Mouse (Mus musculus) splenic B cell, adult 2 months (primary cell): ENCODE results near the gene Tmem114.

Experiments
- DNase-seq: peaks from one replicate; pipeline ENCODE4 v3.0.0-alpha.2; 2011; ENCODE audit warnings: low read depth, low spot score
- H3K27me3 ChIP-seq: 2 replicates; pipeline ENCODE4 v1.6.1; 2012; ENCODE audit warnings: mild to moderate bottlenecking, low read length, moderate library complexity, mixed read lengths; ENCODE audit not compliant: control insufficient read depth, poor library complexity, insufficient read depth, severe bottlenecking
- H3K36me3 ChIP-seq: 2 replicates; pipeline ENCODE4 v1.6.1; 2012; ENCODE audit warnings: mild to moderate bottlenecking, low read length, moderate library complexity, mixed read lengths; ENCODE audit not compliant: control insufficient read depth, poor library complexity, insufficient read depth, severe bottlenecking

Gene Tmem114

DNA sequence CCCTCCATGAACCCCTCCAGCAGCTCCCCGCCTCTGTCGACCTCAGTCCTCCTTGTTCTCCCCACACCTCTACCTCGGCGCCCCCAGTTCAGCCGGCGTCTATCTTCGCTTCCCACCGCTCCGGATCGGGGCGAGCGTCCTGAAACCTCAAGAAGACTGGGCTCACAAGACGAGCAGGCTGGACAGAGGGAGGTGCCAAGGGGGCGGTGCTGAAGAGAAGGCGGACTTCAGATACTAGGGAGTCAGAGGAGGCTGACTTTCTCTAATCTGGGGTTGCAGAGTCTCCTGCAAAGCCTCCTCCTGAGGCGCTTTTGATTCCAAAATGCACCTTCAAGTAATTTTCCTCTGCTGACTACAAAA, at the start of gene Tmem114:
Gene Tmem114 (minus strand): TSS at position 166 of the 360 bp plus-strand sequence.
- no peaks in the 10 kb centered on the region for H3K36me3 ChIP-seq
- H3K27me3 ChIP-seq, result no peaks in the 10 kb centered on the region
- DNase-seq, result no peak

DNA sequence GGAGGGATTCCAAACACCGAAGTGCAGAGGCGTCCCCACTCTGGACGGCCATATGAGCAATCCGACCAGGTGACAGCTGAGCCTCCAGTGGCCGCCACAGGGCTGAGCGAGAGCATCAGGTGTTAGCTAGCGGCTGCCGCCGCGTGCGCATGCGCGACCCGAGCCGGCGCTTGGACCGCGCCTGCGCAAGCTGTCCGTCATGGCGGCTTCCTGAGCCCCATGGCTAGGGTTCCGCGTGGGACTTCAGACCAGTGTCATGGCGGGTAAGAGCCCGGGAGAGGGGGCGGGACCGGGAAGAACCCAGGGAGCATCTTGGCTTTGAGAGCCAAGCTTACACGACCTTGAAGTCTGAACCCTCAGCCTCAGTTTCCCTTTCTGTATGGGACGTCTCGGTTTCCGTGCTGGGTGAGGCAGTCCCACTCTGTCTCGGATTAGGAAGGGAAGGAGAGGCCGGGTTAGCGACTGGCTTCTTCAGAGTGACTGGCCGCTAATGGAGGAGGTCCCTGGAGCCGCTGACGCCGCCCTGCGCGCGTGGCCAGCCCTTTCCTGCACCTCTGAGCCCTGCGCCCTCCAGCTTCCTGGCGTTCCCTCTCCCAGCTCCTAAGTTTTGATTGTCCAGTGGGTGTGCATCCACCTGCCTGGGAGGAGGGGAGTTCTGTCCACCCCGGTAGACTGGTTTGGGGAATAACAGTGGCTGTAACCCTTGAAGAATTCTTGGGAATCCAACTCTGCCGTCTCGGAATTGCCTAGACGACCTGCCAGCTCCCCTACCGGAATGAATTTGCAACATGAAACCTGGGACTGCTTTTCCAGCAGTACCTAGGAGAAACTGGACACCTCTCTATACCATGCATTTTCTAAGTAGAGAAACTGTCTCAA, 45.9 kb upstream of the Tmem114 start, which contains the start of gene Mettl22:
Gene Mettl22 (plus strand): TSS at position 186 of the 879 bp plus-strand sequence.
- no peaks in the 10 kb centered on the region for H3K27me3 ChIP-seq
- no peaks in the 10 kb centered on the region for H3K36me3 ChIP-seq
- peak; percentile 96 for DNase-seq

DNA sequence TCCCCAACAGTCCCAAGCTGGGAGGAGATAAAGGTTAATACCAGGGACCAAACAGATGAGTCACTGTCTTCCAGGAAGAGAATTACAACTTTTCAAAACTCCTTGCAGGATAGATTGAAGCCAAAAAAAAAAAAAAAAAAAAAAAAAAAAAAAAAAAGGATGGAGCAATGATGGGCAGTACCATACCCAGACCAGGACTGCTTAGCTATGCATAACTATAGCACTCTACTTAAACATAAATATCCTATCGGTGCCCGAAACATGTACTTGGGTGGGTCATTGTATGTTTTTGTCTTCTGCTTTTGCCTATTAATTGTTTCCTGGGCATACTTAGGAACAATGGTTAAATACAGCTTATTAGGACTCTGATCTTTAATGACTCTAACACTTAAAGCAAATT, 45.2 kb upstream of the Tmem114 start:
- DNase-seq, result no peak
- Histone ChIP-seq H3K27me3 (no peaks in the 10 kb centered on the region), H3K36me3 (no peaks in the 10 kb centered on the region)

DNA sequence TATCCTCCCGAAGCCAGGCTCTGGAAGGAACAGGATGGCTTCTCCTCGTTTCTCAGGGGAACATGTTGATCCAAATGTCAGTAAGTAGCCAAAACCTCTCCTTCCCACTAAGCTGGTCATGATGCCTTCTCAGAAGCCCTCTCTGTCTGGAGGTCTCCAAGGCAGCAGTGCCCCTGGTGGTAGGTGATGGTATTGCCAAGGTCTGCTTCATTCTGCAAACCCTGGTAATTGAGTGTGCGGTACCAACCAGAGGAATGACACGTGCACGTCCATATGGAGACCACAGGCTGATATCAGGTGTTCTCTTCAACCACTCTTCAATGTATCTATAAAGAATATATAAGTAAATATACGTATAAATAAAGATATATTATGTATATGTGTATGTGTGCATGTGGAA, 34.2 kb upstream of the Tmem114 start:
- DNase-seq, result peak; percentile 83
- no peaks in the 10 kb centered on the region for H3K27me3 ChIP-seq
- H3K36me3 ChIP-seq, result no peaks in the 10 kb centered on the region

DNA sequence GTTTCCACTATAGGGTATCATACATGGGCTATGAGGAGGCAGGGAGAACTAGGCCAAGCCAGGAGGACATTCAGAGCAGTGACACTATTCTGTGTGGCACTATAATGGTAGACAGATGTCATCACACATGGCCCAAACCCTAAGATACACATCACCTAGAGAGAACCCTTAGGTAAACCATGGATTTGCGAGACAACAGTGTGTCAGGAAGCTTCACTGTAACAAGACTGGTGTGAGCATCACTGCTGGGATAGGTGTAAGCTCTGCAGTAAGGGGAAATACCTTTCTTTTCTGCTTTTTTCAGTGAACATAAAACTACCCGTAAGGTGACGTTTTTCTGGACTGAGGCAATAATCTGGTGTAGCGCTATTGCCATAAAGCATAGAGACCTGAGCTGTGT, 33.5 kb upstream of the Tmem114 start:
- Histone ChIP-seq H3K27me3 (no peaks in the 10 kb centered on the region), H3K36me3 (no peaks in the 10 kb centered on the region)
- no peak for DNase-seq

DNA sequence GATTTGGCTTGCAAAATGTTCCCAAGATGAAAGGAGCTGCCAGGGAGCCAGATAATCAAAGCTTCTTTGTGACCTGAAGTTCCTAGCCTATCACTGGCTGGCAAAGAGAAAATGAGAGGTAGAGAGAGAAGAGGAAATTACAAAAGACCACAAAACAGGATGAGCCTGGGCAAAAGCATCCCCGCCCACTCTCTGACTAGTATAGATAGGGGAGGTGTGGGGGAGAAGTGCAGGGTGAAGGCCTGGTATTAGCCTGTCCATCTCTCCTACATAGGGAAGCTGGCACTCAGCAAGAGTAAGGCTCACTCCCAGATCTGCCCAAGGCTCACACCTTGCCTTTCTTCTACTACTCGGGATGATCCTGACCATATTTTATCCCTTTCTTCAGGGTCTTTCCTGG, 30.3 kb upstream of the Tmem114 start:
- Histone ChIP-seq H3K36me3 (no peaks in the 10 kb centered on the region), H3K27me3 (no peaks in the 10 kb centered on the region)
- DNase-seq, result no peak

DNA sequence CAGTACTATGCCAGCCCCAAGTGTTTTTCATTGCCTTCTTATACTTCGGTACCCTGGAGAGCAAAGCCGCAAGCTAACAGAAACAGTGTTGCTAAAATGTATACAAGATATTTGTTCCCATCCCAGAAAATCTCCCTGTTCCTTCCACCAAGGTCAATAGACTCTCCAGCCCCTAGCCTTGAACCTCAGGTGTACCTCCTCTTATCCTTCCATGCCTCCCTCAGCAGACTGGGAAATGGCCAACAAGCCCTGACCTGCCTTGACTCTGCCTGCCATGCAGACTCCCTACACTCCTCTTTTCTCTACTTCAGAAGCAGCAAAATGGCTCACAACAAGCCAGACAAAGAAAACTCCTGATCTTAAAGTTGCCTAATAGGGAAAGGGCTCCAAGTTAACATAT, 28.4 kb upstream of the Tmem114 start:
- Histone ChIP-seq H3K27me3 (no peaks in the 10 kb centered on the region), H3K36me3 (no peaks in the 10 kb centered on the region)
- DNase-seq, result no peak

DNA sequence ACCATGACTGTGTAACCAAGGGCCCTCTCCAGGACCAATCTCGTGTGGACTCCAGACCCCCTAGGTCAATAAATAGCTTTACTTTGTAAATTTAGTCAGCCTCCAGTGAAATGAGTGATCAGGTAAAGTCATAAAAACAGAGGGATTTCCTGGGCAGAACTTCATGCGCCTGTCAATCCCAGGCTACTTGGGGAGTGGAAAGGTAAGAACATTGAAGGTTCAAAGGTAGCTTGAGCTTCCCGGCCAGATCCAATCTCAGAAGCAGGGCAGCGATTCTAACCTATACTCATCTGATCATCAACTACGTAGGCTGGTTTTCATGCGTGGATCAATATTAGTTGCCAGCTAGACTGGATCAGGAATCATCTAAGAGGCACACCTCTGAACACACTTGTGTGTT, 21.3 kb upstream of the Tmem114 start:
- DNase-seq, result no peak
- no peaks in the 10 kb centered on the region for H3K27me3 ChIP-seq
- H3K36me3 ChIP-seq, result no peaks in the 10 kb centered on the region

DNA sequence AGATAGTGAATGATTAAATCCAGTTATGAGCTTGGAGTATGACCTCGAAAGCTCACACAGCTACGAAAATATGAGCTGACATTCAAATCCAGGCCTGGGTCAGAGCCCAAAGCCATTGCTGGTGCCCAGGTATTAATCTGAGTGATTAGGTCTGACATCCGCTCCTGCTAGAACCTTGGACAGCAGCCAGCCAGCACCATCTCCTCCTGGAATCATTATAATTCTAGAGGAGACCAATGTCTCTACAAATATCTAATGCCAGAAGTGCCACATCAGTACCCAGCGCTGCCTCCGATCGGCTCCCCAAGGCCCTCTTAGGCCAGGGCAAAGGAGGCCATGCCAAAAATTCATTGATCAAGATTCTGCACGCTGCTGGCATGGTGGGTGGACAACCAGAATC, 20.0 kb upstream of the Tmem114 start:
- DNase-seq, result no peak
- Histone ChIP-seq H3K27me3 (no peaks in the 10 kb centered on the region), H3K36me3 (no peaks in the 10 kb centered on the region)

DNA sequence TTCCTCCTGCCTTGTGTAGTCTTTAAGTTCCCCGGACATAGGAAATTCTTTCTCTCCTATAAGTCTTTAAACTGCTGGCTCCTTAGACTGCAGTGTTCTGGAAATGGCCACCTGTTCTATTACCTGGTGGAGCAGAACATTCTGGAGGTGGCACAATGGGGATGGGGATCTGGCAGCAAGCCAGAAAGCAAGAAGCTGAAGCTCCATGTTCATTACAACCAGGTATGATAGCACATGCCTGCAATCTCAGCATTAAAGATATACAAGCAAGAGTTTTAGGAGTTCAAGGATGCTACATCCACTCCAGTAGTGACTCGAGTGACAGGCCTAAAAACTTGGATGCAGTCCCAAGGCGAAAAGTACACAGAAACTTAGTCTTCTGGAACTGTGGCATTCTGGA, 7.7 kb upstream of the Tmem114 start:
- Histone ChIP-seq H3K36me3 (no peaks in the 10 kb centered on the region), H3K27me3 (no peaks in the 10 kb centered on the region; the same call in 1 of the 2 replicates)
- no peak for DNase-seq

DNA sequence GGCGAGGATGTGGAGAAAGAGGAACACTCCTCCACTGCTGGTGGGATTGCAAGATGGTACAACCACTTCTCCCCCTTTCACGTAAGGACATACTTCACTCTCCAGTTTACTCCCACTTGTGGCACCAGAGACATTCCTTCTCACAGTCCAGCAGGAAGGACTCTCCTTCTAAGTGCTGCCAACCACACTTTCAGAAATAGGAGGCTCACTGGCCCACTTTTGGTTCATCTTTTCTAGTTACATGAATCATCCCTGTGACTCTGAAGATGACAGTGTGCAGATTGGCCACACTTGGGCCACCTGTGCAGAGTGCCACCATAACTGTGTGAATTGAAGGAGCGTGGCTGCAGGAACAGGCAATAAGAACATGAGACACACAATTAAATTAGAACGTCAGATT, 4.6 kb upstream of the Tmem114 start:
- DNase-seq, result no peak
- Histone ChIP-seq H3K36me3 (no peaks in the 10 kb centered on the region), H3K27me3 (no peaks in the 10 kb centered on the region)

DNA sequence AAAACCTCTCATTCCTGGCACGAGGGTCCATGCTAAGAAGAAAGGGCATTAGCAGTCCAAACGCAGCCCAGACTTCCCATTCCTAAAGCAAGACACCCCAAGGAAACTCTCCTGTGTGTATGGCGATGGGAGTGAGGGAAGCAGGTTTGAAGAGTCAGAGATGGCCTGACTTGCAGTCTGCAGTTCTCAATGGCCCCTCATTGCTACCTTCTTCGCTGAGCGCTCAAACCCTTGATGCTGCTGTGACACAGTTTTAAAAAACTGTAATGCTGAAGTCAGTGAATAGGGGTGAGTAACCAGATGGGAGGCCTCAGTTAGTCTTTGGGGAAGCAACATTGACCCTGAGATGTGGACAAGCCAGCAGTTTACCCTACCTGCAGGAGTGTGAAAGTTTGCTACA, 800 bp upstream of the Tmem114 start:
- no peak for DNase-seq
- H3K36me3 ChIP-seq, result no peaks in the 10 kb centered on the region
- no peaks in the 10 kb centered on the region for H3K27me3 ChIP-seq

DNA sequence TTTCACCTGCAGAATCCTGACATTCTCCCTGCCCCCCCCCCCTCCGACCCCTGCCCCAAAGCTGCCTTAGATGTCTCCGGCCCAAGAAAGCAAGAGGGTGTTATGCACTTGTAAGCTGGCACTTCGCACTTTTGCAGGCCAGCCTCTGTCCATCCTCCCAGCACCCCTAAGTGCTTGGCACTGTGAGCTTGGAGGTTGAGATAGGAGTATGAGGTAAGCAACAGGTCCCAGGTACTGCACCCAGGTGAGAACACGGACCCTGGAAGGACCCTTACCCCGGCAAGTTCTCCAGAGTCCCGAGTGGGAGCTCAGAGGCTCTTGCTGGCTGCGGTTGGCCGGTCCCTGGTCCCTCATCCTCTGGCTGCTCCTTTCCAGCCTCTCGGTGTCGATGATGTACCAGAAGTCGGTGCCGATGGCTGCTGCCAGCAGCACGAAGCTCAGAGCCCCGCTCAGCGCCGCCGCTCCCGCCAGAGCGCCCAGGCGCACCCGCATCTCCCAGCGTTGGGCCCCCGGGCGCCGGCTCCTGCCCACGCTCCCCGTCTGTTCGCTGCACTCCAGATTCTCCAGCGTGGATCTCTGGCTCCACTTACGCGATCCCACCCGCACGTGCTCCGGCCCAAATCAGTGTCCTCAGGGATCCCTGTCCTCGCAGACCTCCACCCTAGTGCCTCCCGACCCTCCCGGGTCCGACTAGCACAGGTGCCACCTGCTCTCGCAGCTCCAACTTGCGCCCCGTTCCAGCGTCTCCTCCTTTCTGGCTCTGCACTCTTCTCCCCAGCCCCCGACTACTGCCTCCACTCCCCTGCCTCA, 570 bp downstream of the Tmem114 start:
- DNase-seq, result no peak
- Histone ChIP-seq H3K27me3 (no peaks in the 10 kb centered on the region), H3K36me3 (no peaks in the 10 kb centered on the region)

DNA sequence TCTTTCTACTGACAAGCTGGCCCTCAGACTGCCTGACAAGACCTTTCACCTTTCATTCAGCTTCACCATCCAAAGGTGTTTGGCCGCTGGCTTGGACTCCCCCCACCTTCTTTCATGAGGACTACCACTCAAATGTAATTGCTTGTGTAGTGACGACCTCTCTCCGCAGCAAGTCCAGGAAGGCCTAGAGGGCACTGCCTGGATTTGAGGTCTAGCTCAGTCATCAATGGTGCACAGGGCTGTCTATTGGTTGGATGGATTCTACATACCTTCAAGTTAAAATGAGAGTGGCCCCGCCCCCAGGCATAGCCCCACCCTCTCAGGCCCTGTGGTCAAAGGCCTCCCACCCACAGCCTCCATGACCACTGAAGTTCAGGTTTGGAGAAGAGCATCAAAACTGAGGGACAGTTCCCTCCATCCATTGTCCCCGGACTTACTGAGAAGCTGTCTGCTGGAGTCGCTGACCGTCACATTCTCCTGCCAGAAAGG, 1.3 kb downstream of the Tmem114 start:
- H3K36me3 ChIP-seq, result no peaks in the 10 kb centered on the region
- H3K27me3 ChIP-seq, result no peaks in the 10 kb centered on the region
- no peak for DNase-seq

DNA sequence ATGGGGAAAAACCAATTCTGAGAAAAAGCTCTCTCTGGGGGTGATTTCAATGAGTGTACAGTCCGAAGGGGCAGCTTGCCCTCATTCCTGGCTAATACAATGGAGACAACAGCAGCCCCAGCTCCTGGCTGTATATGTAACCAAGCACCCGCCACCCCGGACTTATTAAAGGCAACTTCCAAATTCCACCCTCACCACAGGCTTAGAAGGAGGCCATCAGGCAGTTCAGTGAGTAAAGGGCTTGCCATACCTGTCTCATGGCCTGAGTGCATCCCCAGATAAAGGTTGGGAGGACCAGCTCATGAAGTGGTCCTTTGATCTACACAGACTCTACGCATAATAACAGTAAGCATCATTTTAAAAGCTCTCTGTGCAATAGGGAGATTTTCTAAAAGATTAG, 4.1 kb downstream of the Tmem114 start:
- Histone ChIP-seq H3K36me3 (no peaks in the 10 kb centered on the region), H3K27me3 (no peaks in the 10 kb centered on the region)
- no peak for DNase-seq
